Mouse (Mus musculus) layer of hippocampus, adult 6 months (tissue): Measurements from ENCODE around the gene Pclaf. TPM values are rescaled to one million over a fixed set of nuclear protein-coding genes. Genes with fewer than 3 reads are reported as not detected.

ENCODE experiments used
- long read RNA-seq, 2 experiments: library from polyadenylated mRNA; unstranded; transcript quantifications; one replicate each; pipeline ENCODE4 v2.0.0; 2019 to 2020
- polyA plus RNA-seq: library from polyadenylated mRNA; unstranded; fragments of <200 nt; fragmentation: Nextera tagmentation; gene quantifications from 2 replicates; pipeline ENCODE4 v1.2.3, GENCODE M21; 2021

Gene Pclaf
- 0.25 and 0.49 TPM in 2 replicates for polyA plus RNA-seq
- long read RNA-seq, experiment 1, partial matches to known transcripts: 0 of 2 reads
- long read RNA-seq, experiment 1, other reads (novel, unspliced or antisense): 0 of 2 reads
- long read RNA-seq, experiment 2: 0 reads

DNA sequence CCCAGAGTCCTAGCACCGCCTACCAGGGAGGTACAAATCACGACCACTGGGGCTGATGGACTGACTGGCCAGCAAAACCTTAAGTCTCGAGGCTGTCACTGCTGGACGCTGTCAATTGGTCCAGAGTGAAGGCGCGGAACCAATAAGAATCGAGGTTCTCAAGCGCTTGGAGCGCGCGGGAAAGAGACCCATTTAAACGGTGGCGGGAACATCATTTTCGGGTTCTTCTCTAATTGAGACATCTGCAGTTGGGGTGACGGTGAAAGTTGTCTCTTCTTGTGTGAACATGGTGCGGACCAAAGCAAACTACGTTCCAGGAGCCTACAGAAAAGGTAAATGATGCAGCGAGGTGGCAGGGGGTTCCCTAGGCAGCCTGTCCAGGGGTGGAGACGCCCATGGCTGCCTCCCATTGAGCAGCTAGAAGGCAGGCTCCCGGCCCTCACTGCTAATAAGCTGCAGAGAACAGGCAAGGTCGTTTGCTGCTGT lies at the start of gene Pclaf:
TSS of gene Pclaf (plus strand) at position 95 of the 486 bp plus-strand sequence.

DNA sequence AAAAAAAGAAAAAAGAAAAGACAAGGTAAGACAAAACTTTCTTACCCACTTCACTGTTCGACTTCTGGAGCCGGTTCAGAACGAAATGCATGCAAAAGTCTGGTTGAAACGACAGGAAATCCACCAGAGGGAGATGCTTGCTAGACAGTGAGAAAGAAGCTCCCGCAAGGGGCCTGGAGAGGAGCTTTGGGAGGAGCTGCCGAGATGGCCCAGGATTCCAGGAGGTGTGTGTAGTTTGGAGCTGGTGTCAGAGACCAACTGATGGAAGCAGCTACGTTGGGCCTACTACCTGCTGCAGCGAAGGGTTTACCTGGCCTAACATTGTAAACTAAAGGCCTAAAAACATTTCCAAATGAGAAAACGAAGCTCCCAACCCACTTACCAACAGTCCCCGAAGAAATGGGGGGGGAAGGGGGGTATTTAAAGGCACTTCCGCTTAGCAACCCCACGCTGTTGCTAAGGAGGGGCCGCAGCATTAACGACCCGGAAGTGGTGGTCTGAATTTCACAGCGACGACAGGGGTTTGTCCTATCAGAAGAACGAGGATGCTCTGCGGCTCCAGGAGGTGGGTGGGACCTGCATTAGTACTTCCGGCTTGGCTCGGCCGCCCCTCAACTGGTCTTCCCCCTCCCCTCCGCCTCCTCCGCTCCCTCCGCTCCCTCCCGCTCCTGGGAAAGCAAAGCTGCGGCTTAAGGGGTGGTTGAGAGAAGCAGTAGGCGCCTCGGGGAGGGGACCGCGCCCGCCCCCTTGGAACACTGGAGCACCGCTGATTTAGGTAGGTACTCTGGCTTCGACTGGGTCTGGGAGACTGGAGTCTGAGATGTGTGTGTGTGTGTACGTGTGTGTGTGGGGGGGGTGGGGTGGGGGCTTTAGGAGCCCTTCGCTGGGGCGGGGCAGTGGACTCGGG lies 18.6 kb downstream of the Pclaf start, which contains the start of the genes Trip4 and Csnk1g1:
TSS of gene Trip4 (minus strand) at position 401 of the 907 bp plus-strand sequence.
TSS of gene Csnk1g1 (plus strand) at position 531 of the 907 bp plus-strand sequence.

Other genes with a start within 250 kb of the Pclaf start
- 269 and 278 TPM in 2 replicates for gene Oaz2, start 222.2 kb upstream of the Pclaf start, polyA plus RNA-seq
- gene Zfp609, start 62.7 kb upstream of the Pclaf start, polyA plus RNA-seq: 2.4 and 2.9 TPM in 2 replicates
- gene Trip4, start 18.6 kb downstream of the Pclaf start, polyA plus RNA-seq: 19.4 and 21.2 TPM in 2 replicates
- gene Csnk1g1, start 18.7 kb downstream of the Pclaf start, polyA plus RNA-seq: 13.1 and 14.7 TPM in 2 replicates
- gene Ppib, start 170.0 kb downstream of the Pclaf start, polyA plus RNA-seq: 350 and 360 TPM in 2 replicates
- gene Snx22, start 179.5 kb downstream of the Pclaf start, polyA plus RNA-seq: 4.4 and 5.8 TPM in 2 replicates
- gene Snx1, start 236.3 kb downstream of the Pclaf start, polyA plus RNA-seq: 63.8 and 65.4 TPM in 2 replicates
- 51.4 and 57.5 TPM in 2 replicates for gene Ciao2a, start 236.4 kb downstream of the Pclaf start, polyA plus RNA-seq